Mouse (Mus musculus): ENCODE measurements at regions not wholly inside any gene's neighbourhood (a gene's known extent, or its start where the extent isn't known, plus 50 kb on each side); places are given as distances from the start of the nearest gene placed in this dataset.
A peak's percentile ranks its signal among the peaks of the same experiment; 100 is the strongest.

DNA sequence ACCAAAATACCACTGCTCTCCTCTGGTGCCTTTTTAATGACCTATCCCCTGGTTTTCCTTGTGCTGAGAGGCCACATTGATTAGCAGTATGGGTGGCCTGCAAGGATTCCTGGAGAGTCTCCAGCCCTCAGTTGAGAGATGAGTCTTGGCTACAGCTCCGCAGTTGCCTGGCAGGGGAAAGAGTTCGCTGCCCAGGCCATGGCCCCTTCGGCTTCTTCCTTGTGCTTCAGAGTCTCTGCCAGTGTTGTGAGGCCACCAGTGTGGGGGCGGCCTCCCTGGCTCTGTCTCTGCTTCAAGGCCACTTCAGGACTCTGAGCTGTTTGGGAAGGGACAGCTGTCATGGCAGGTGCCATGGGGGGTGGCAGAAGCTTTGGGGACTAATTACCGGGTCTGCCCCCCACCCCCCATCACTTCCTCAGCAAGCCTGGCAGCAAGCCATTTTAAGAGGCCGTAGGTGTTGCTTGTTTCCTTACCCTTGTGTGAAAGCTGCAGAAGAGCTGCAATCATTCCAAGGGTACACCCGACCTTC lies 85.8 kb upstream of the Gria1 start:
- DNase-seq (ENCODE audit: low spot score in 2 of 2), result no peak

DNA sequence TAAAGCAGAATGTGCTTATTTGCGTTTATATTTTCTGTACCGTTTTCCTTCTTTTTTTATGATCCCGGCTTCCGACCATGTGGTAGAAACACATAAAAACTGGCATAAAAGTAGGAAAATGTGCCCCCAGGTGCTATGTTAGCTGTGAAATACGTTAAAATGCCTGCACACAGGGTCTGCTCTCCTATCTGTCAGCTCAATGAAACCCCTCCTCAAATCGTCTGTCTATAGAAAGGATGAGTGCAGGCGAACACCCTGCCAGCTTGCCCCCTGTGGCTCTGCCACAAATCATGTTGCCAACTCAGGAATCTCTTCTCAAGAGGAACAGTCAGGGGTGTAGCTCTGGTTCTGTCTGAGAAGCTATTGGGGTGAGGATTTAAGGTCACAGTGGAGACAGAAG lies 78.4 kb upstream of the Gria1 start:
- no peak for DNase-seq (ENCODE audit: low spot score in 2 of 2)

DNA sequence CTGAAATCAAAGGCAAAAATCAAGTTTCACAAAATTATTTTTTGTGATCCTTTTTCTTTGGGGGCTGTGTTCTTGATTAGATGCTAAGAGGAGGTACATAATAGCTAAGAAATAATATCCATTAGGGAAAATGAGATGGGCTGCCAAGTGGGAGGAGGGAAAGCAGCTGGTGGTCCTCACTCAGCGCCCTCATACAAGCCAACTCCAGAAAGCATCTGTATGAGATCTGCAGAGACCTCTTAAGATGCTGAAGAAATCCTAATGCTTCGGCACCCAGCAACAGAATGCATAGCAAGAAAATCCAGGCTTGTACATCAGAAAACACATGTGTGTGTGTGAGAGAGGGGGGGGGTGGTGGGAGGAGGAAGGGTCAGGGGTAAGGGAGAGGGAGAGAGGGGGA lies 58.8 kb upstream of the Gria1 start:
- no peak for DNase-seq (ENCODE audit: low spot score in 2 of 2)

DNA sequence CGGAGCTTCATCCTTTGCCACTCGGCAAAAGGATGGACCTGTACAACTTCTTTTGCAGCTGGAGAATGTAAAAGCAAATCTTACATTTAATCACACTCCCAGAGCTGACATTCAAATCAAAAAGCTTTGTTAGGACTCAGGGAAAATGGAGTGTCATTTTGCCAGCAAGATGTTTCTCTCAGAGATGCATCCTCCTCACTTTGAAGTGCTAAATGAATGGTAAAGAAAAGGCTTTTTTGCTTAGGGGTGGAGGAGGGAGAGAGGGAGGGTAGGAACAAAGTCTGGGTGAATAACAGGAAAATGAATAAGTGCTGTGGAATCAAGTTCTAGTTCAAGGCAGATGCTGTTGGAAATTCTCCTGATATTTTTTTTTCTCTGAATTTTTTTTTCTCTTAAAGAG lies 53.4 kb upstream of the Gria1 start:
- peak in 1 of 2 experiments; percentile 1 for DNase-seq (ENCODE audit: low spot score in 2 of 2)

Measured in right cerebral cortex, postnatal 36 days (tissue).